Mouse (Mus musculus) liver, postnatal 0 days (tissue): ENCODE data around the gene AW551984. TPM values are rescaled to one million over a fixed set of nuclear protein-coding genes. Genes with fewer than 3 reads are reported as not detected.

ENCODE experiments used
- ATAC-seq: fragments of 200-750 bp; cut with Nextera tagmentation; 2 replicates; pipeline ENCODE4 v1.8.0; 2017; ENCODE audit warnings: mild to moderate bottlenecking, moderate library complexity
- DNase-seq: peaks from one replicate; pipeline ENCODE4 v3.0.0-alpha.2; 2016
- H3K27ac ChIP-seq: fragments of 300-500 bp; sonication (generic); 2 replicates; pipeline ENCODE4 v1.5.1; 2014; ENCODE audit warnings: antibody characterized with exemption, moderate library complexity, mild to moderate bottlenecking, low read depth
- H3K27me3 ChIP-seq: fragments of 300-500 bp; sonication (generic); 2 replicates; pipeline ENCODE4 v1.6.1; 2014; ENCODE audit warnings: low read length, control low read depth, mixed read lengths; ENCODE audit not compliant: insufficient read depth
- H3K36me3 ChIP-seq: fragments of 300-500 bp; sonication (generic); replicated peaks from 2 replicates; pipeline ENCODE4 v1.6.1; 2014; ENCODE audit warnings: mild to moderate bottlenecking, control low read depth, low read length, moderate library complexity, mixed read lengths; ENCODE audit not compliant: insufficient read depth
- H3K4me1 ChIP-seq: fragments of 300-500 bp; sonication (generic); 2 replicates; pipeline ENCODE4 v1.6.1; 2014; ENCODE audit warnings: antibody characterized with exemption, mild to moderate bottlenecking, control low read depth; ENCODE audit not compliant: insufficient read depth
- H3K4me2 ChIP-seq: fragments of 300-500 bp; sonication (generic); 2 replicates; pipeline ENCODE4 v1.6.1; 2014; ENCODE audit warnings: low read depth, mild to moderate bottlenecking, low read length, moderate library complexity, mixed read lengths
- H3K4me3 ChIP-seq: fragments of 300-500 bp; sonication (generic); 2 replicates; pipeline ENCODE4 v1.5.1; 2014; ENCODE audit warnings: low read depth, low read length
- H3K9ac ChIP-seq: fragments of 300-500 bp; sonication (generic); replicated peaks from 2 replicates; pipeline ENCODE4 v1.6.1; 2014; ENCODE audit warnings: mild to moderate bottlenecking, moderate library complexity
- H3K9me3 ChIP-seq: fragments of 300-500 bp; sonication (generic); 2 replicates; pipeline ENCODE4 v1.6.1; 2016; ENCODE audit warnings: mild to moderate bottlenecking, control low read depth, low read length, mixed read lengths
- CTCF ChIP-seq: sonication (generic); IDR thresholded peaks from 2 replicates; pipeline ENCODE4 v1.5.1; 2016; ENCODE audit warnings: antibody characterized with exemption, low read depth
- EP300 ChIP-seq: IDR thresholded peaks from 2 replicates; pipeline ENCODE4 v1.6.1; 2016; ENCODE audit warnings: antibody characterized with exemption, low read depth, mild to moderate bottlenecking
- WGBS: fragments of 180-500 bp; shearing (Covaris S2); extraction: QIAGEN DNeasy Blood & Tissue Kit; methylation state at CpG from one replicate; pipeline ENCODE4 v1.1.7; 2014; ENCODE audit not compliant: insufficient replicate concordance; 5-methylcytosine and 5-hydroxymethylcytosine counted together
- polyA plus RNA-seq: library from polyadenylated mRNA; unstranded; fragments of >200 nt; fragmentation: Nextera tagmentation; extraction: Ambion mirVana; gene quantifications from 2 replicates; pipeline ENCODE4 v1.2.1, GENCODE M21; 2015

Gene AW551984
- polyA plus RNA-seq, 1 experiment from 2014 or later, result 1.1 TPM

- 81% methylated on average over 3 of the region's 3 CpGs for WGBS
Measured at GRCm38 (mm10) chr9:39623783-39624182, 19.6 kb upstream of the AW551984 start.

DNA sequence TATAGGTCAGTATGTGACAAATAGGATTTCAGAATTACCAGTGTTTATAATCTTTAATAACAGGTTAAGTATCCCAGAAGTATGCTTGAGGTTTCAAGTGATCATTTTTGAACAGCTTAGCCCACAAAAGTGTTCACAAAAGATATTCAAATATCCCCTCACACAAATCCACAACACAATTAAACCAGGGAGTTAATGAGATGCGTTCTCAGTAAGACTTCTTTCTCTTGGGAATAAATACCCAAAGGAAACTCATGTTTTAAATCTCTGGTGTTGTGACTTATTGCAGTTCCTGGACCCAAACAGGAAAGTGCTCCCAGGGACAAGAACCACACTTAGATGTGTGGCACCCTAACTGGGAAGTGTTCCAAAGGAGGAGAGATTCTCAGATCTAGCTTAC, 16.9 kb upstream of the AW551984 start, which contains the start of gene Olfr960:
Olfr960 (plus strand) TSS at position 301 of the 400 bp plus-strand sequence.
- TF ChIP-seq CTCF, result no peak
- no peak for TF ChIP-seq EP300
- no peak for DNase-seq
- ATAC-seq, result no peak
- no peaks in the 10 kb centered on the region for H3K4me1 ChIP-seq
- H3K9me3 ChIP-seq, result no peaks in the 10 kb centered on the region
- no peaks in the 10 kb centered on the region for H3K36me3 ChIP-seq
- H3K27ac ChIP-seq, result no peak within 1 kb of the TSS
- WGBS, result 63% methylated on average over 1 of the region's 1 CpGs
- no peaks in the 10 kb centered on the region for H3K27me3 ChIP-seq
- H3K4me3 ChIP-seq, result no peak within 1 kb of the TSS
- H3K4me2 ChIP-seq, result no peak within 1 kb of the TSS
- no peak within 1 kb of the TSS for H3K9ac ChIP-seq

More at GRCm38 (mm10) chr9:39623783-39624182, 19.6 kb upstream of the AW551984 start:
- no peak overlapping the region for H3K4me3 ChIP-seq
- H3K4me2 ChIP-seq, result no peak overlapping the region
- ATAC-seq, result no peak
- no peak for DNase-seq
- H3K9ac ChIP-seq, result no peak overlapping the region
- no peaks in the 10 kb centered on the region for H3K4me1 ChIP-seq
- no peak for TF ChIP-seq EP300
- TF ChIP-seq CTCF, result no peak
- no peaks in the 10 kb centered on the region for H3K36me3 ChIP-seq
- H3K9me3 ChIP-seq, result no peaks in the 10 kb centered on the region
- H3K27ac ChIP-seq, result no peak overlapping the region
- no peaks in the 10 kb centered on the region for H3K27me3 ChIP-seq

DNA sequence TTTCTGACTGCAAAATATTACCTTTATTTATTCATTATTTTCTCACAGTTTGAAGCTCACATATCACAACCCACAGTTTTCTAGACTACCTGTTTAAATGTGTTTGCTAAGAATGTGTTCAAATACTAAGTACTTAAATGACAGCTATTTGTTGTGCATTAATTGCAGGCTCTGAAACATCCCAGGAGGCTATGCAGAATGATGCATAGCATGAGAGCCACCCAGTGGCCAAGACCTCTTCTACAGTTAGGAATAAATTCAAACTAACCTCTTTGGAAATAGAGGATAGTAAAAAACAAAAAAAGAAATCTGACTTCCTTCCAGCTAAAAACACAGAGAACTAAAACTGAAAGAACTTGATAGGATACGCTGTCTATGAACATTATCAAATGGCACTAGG, 7.8 kb upstream of the AW551984 start:
- no peak for ATAC-seq
- no peaks in the 10 kb centered on the region for H3K36me3 ChIP-seq
- DNase-seq, result no peak
- H3K9me3 ChIP-seq, result no peaks in the 10 kb centered on the region
- H3K9ac ChIP-seq, result no peak overlapping the region
- H3K4me1 ChIP-seq, result no peaks in the 10 kb centered on the region
- TF ChIP-seq EP300 (no peak), CTCF (peak; percentile 24)
- 63% methylated on average over 1 of the region's 1 CpGs for WGBS
- H3K4me2 ChIP-seq, result no peak overlapping the region
- no peak overlapping the region for H3K27ac ChIP-seq
- no peaks in the 10 kb centered on the region for H3K27me3 ChIP-seq
- no peak overlapping the region for H3K4me3 ChIP-seq

- DNase-seq (no peak), ATAC-seq (no peak)
- TF ChIP-seq EP300 (no peak), CTCF (no peak)
- H3K27me3 ChIP-seq, result no peaks in the 10 kb centered on the region
- H3K4me2 ChIP-seq, result no peak within 1 kb of the TSS
- 63% methylated on average over 3 of the region's 3 CpGs for WGBS
- no peaks in the 10 kb centered on the region for H3K36me3 ChIP-seq
- H3K9ac ChIP-seq, result no peak within 1 kb of the TSS
- H3K27ac ChIP-seq, result no peak within 1 kb of the TSS
- H3K4me3 ChIP-seq, result no peak within 1 kb of the TSS
- H3K9me3 ChIP-seq, result no peaks in the 10 kb centered on the region
- H3K4me1 ChIP-seq, result no peaks in the 10 kb centered on the region
Measured at GRCm38 (mm10) chr9:39610355-39610754, 6.2 kb upstream of the AW551984 start, which contains the start of gene Olfr148. TSS of gene Olfr148 (plus strand) at chr9:39610655.

- Histone ChIP-seq H3K4me1 (no peaks in the 10 kb centered on the region), H3K9me3 (no peaks in the 10 kb centered on the region), H3K36me3 (no peaks in the 10 kb centered on the region), H3K4me3 (no peak overlapping the region), H3K4me2 (no peak overlapping the region), H3K27ac (no peak overlapping the region), H3K9ac (no peak overlapping the region), H3K27me3 (0 out of 2 replicates have a peak, but pooled peaks cover 3% of the 10 kb centered on the region)
- TF ChIP-seq CTCF (no peak), EP300 (no peak)
- no peak for DNase-seq
- ATAC-seq, result no peak
Measured at GRCm38 (mm10) chr9:39608497-39608896, 4.3 kb upstream of the AW551984 start.

GRCm38 (mm10) chr9:39603333-39603845, 814 bp downstream of the AW551984 start:
- Histone ChIP-seq H3K4me2 (peak overlapping the region; percentile 29; the same call in 1 of the 2 replicates), H3K4me1 (no peaks in the 10 kb centered on the region), H3K27ac (no peak overlapping the region), H3K36me3 (no peaks in the 10 kb centered on the region), H3K4me3 (0 out of 2 replicates have a peak overlapping the region, but pooled peaks have one; percentile 7), H3K9me3 (no peaks in the 10 kb centered on the region), H3K27me3 (0 out of 2 replicates have a peak, but pooled peaks cover 9% of the 10 kb centered on the region), H3K9ac (no peak overlapping the region)
- no peak for DNase-seq
- 3% methylated on average over 9 of the region's 9 CpGs for WGBS
- no peak for TF ChIP-seq CTCF
- TF ChIP-seq EP300, result no peak
- no peak for ATAC-seq
